ENCODE assay signal across 16 mouse cellular contexts in genomic region chr10:67540591-67540990, GRCm38 (mm10). TPM values are rescaled to one million over a fixed set of nuclear protein-coding genes. Genes with fewer than 3 reads are reported as not detected.
DNase-seq lines count a peak whose midpoint lies in the region; ATAC-seq lines count a peak whose summit lies in the region.
"Had no signal": no experiment of that assay in that cellular context is flagged by ENCODE, and none has a peak within 500 bp of the region (broad histone marks: within the 10 kb centered on the region; RNA-seq: fewer than 3 reads in every experiment).

No protein-coding gene starts in this region.

- 0 out of 2 replicates have a peak overlapping the region, but pooled peaks have one; percentile 4 for H3K4me3 ChIP-seq in heart, embryonic 15.5 days
- peak overlapping the region; percentile 40 for H3K4me3 ChIP-seq in midbrain, embryonic 10.5 days
- H3K4me3 ChIP-seq in midbrain, embryonic 13.5 days (replicated peaks) = no peak overlapping the region
- peak overlapping the region; percentile 16 for H3K4me3 ChIP-seq in limb, embryonic 10.5 days
- H3K4me3 ChIP-seq: erythroblast, embryonic 14.5 days; limb, embryonic 15.5 days; lung, embryonic 15.5 days had no signal

- H3K36me3 ChIP-seq in heart, embryonic 15.5 days = 0 out of 2 replicates have a peak, but pooled peaks cover 4% of the 10 kb centered on the region
- H3K36me3 ChIP-seq in midbrain, embryonic 10.5 days = peaks cover 5% of the 10 kb centered on the region; the same call in 1 of the 2 replicates
- H3K36me3 ChIP-seq in midbrain, embryonic 13.5 days = no peaks in the 10 kb centered on the region
- H3K36me3 ChIP-seq in limb, embryonic 10.5 days = peaks cover 8% of the 10 kb centered on the region
- H3K36me3 ChIP-seq: limb, embryonic 15.5 days; lung, embryonic 15.5 days had no signal

- ATAC-seq in heart, embryonic 15.5 days (replicated peaks; ENCODE audit: insufficient number of reproducible peaks, insufficient read depth, low FRiP score, low read depth) = no peak
- ATAC-seq in midbrain, embryonic 13.5 days = no peak

- peak overlapping the region; percentile 28 for H3K4me2 ChIP-seq in heart, embryonic 15.5 days
- no peak overlapping the region for H3K4me2 ChIP-seq in midbrain, embryonic 13.5 days (replicated peaks)
- H3K4me2 ChIP-seq: limb, embryonic 15.5 days; lung, embryonic 15.5 days had no signal

- no peak overlapping the region for H3K27ac ChIP-seq in heart, embryonic 15.5 days
- H3K27ac ChIP-seq in midbrain, embryonic 10.5 days (replicated peaks) = no peak overlapping the region
- no peak overlapping the region for H3K27ac ChIP-seq in midbrain, embryonic 13.5 days
- H3K27ac ChIP-seq in limb, embryonic 10.5 days = no peak overlapping the region
- H3K27ac ChIP-seq: gastrocnemius, adult 2 months; limb, embryonic 15.5 days; lung, embryonic 15.5 days had no signal

- H3K4me1 ChIP-seq in heart, embryonic 15.5 days (replicated peaks) = peaks cover 43% of the 10 kb centered on the region
- peaks cover 55% of the 10 kb centered on the region for H3K4me1 ChIP-seq in midbrain, embryonic 10.5 days
- H3K4me1 ChIP-seq in midbrain, embryonic 13.5 days (replicated peaks) = peaks cover 55% of the 10 kb centered on the region
- H3K4me1 ChIP-seq in limb, embryonic 10.5 days = peaks cover 44% of the 10 kb centered on the region

- 26% methylated on average over 19 of the region's 19 CpGs for WGBS in heart, embryonic 15.5 days
- WGBS in midbrain, embryonic 10.5 days = 8% methylated on average over 19 of the region's 19 CpGs
- 15% methylated on average over 19 of the region's 19 CpGs for WGBS in midbrain, embryonic 13.5 days
- WGBS in limb, embryonic 10.5 days = 9% methylated on average over 19 of the region's 19 CpGs

- DNase-seq in embryo, embryonic 9.5 days (ENCODE audit: extremely low spot score) = peak; percentile 36
- no peak for DNase-seq in embryo, embryonic 11 days
- DNase-seq in heart, postnatal 4 days = no peak
- peak; percentile 43 for DNase-seq in midbrain, embryonic 10.5 days (ENCODE audit: low spot score)
- peak; percentile 48 for DNase-seq in limb, embryonic 10.5 days (ENCODE audit: low spot score)
- no peak for DNase-seq in spleen, adult 12 weeks (ENCODE audit: low spot score)
- DNase-seq: adrenal gland, postnatal 14 days; cerebellum, postnatal 14 days; gastrocnemius, adult 2 months; kidney, postnatal 10 days; thymus, postnatal 25 days had no signal

- H3K9me3 ChIP-seq in heart, embryonic 15.5 days (replicated peaks) = no peaks in the 10 kb centered on the region
- H3K9me3 ChIP-seq in midbrain, embryonic 10.5 days (replicated peaks) = no peaks in the 10 kb centered on the region
- no peaks in the 10 kb centered on the region for H3K9me3 ChIP-seq in midbrain, embryonic 13.5 days
- no peaks in the 10 kb centered on the region for H3K9me3 ChIP-seq in limb, embryonic 10.5 days (replicated peaks)
- H3K9me3 ChIP-seq: limb, embryonic 15.5 days; lung, embryonic 15.5 days had no signal

- H3K9ac ChIP-seq in heart, embryonic 15.5 days = no peak overlapping the region; the same call in 1 of the 2 replicates
- H3K9ac ChIP-seq in midbrain, embryonic 13.5 days (replicated peaks) = no peak overlapping the region
- H3K9ac ChIP-seq: limb, embryonic 15.5 days; lung, embryonic 15.5 days had no signal

- peaks cover 47% of the 10 kb centered on the region for H3K27me3 ChIP-seq in heart, embryonic 15.5 days
- peaks cover 72% of the 10 kb centered on the region for H3K27me3 ChIP-seq in midbrain, embryonic 10.5 days (ENCODE audit: low read depth, poor library complexity, severe bottlenecking)
- peaks cover 73% of the 10 kb centered on the region for H3K27me3 ChIP-seq in midbrain, embryonic 13.5 days
- peaks cover 64% of the 10 kb centered on the region for H3K27me3 ChIP-seq in limb, embryonic 10.5 days (ENCODE audit: low read depth, poor library complexity, severe bottlenecking)

RNA-seq across cellular contexts. Expression of gene Egr2, which starts 5.3 kb away (rescaled TPM):
- polyA plus RNA-seq in heart, embryonic 15.5 days (2015; fragmentation: Nextera tagmentation; extraction: Ambion mirVana) = 1.5 and 1.6 TPM in 2 replicates
- 1 to 10 TPM; 1.2 to 1.5 TPM for total RNA-seq in heart, postnatal 4 days (2021)
- 0.10 and 0.20 TPM in 2 replicates for polyA plus RNA-seq in midbrain, embryonic 10.5 days (2016; fragmentation: Nextera tagmentation; extraction: Ambion mirVana)
- 0.17 and 0.24 TPM in 2 replicates for polyA plus RNA-seq in midbrain, embryonic 13.5 days (2015; fragmentation: Nextera tagmentation; extraction: Ambion mirVana)
- 0.05 TPM in 1 of 2 replicates, not detected in the other for polyA plus RNA-seq in limb, embryonic 10.5 days (2016; fragmentation: Nextera tagmentation; extraction: Ambion mirVana)
- polyA plus RNA-seq: erythroblast, embryonic 14.5 days had no signal

RNA-seq across cellular contexts. Expression of gene Ado, which starts 8.2 kb away (rescaled TPM):
- 42.1 and 45.1 TPM in 2 replicates for polyA plus RNA-seq in heart, embryonic 15.5 days (2015; fragmentation: Nextera tagmentation; extraction: Ambion mirVana)
- 10 to 100 TPM; 23.3 to 23.8 TPM for total RNA-seq in heart, postnatal 4 days (2021)
- polyA plus RNA-seq in midbrain, embryonic 10.5 days (2016; fragmentation: Nextera tagmentation; extraction: Ambion mirVana) = 82.0 and 85.3 TPM in 2 replicates
- polyA plus RNA-seq in midbrain, embryonic 13.5 days (2015; fragmentation: Nextera tagmentation; extraction: Ambion mirVana) = 70.7 and 73.2 TPM in 2 replicates
- polyA plus RNA-seq in limb, embryonic 10.5 days (2016; fragmentation: Nextera tagmentation; extraction: Ambion mirVana) = 79.7 and 82.2 TPM in 2 replicates

Comparison
In these comparisons a context has a peak if more than half of its experiments do, and no peak if none do; other contexts are left out.
1. DNase-seq: peak in embryo, embryonic 9.5 days (single experiment), midbrain, embryonic 10.5 days (single experiment) and limb, embryonic 10.5 days (single experiment); none in embryo, embryonic 11 days (single experiment), heart, postnatal 4 days (single experiment) and spleen, adult 12 weeks (single experiment).